Mouse (Mus musculus): ENCODE results near the gene Skint7.
"Not testable (repeated sequence)": the region's sequence is repeated elsewhere in the genome, so short reads cannot be mapped to it uniquely, and the experiment has no call there.

Gene Skint7

DNA sequence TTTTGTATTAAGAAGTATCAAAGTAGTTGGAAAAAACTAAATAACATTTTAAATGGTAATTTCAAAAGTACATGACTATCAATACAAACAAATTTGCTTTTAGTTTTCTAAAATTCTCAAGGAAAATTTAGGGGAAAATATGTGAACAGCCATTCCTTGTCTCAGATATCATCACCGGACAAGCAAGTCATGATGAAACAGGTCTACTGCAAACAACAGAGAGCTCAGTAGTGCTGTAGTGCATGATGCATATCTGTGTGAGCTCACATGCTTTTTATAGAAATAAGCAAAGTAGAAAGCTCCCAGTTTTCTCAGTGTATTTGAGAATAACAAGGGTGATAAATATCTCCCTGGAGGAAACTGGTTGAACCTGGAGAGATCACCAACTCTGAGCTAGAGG lies at the start of gene Skint7:
TSS of gene Skint7 (plus strand) at position 301 of the 400 bp plus-strand sequence.
- no peak for DNase-seq (ENCODE audit: low spot score in 2 of 2)

DNA sequence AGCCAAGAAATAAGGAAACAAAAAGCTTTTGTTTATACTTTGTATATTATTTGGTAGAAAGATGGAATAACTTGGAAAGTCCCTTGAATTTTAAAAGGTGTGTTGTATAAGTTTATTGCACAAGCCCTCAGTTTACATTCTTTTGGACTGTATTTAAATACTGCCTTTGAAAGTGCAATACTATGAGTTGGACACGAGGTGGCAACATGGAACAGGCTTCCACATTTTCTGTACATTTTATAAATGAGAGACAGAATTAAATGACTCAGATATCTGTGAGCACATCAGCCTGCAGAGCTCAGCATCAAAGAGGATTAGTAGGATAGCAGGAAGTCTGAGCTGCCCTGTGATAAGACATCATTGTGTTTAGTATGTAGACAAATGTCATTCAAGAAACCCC lies 11.4 kb upstream of the Skint7 start:
- peak; percentile 1 to 5 for DNase-seq (ENCODE audit: low spot score in 2 of 2)

DNA sequence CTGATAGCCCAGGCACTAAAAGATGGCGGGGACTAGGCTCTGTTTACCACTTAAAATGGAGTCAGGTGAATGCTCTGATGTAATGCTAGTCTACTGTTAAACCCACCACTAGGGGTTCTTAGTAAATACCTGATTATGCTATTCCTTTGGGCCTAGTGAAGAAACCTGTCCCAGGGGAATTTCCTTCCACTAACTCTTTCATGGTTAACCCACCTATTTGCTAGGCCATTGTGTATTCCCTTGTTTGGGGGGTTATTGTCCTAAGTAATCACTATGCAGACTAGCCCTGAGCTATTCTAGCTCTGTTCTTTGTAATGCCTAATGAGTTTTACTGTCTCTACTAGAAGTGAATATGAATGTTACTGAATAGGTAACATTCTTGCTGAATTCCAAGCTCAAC lies 9.5 kb upstream of the Skint7 start:
- not testable (repeated sequence) for DNase-seq (ENCODE audit: low spot score in 2 of 2)

DNA sequence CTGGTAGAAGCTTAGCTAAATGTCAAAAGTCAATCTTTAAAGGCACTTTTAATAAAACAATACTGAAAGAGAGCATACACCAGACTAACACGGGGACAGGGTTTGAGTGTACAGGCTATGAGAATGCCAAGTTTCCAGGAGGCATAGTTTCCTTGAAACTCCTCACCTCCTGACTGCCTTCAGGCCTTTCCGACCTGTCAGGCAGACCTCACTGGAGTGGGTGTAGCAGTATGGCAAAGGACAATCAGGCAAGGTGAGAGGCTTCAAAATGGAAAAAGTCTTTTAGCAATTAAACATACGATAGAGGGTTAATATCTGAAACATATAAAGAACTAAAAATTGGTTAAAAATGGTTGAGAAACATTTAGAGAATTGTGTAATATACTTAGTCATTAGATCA lies 9.1 kb upstream of the Skint7 start:
- no peak for DNase-seq (ENCODE audit: low spot score in 2 of 2)

DNA sequence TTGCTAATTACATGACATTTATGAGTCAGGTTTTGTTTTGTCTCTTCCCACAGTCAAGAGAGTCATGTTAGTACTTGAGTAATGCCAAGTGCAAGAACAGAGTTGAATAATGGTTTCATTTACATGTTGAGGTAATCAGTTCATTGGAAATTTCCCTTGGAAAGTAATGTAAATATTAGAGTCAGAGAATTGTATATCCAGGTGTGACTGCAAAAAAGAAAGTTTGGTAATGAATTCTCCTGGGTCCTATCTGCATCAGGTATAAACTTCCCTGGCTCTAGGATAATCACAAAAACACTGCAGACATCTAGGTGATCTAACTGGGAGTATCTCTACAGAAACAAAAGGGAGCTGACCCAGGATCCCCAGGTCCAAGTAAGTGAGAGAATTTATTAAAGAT lies 33.2 kb downstream of the Skint7 start, which contains the start of gene Skint1:
TSS of gene Skint1 (plus strand) at position 301 of the 400 bp plus-strand sequence.
- DNase-seq (ENCODE audit: low spot score in 2 of 2), result no peak
